Mouse (Mus musculus): ENCODE data around the gene Nap1l5. TPM values are rescaled to one million over a fixed set of nuclear protein-coding genes. Genes with fewer than 3 reads are reported as not detected.
A peak's percentile ranks its signal among the peaks of the same experiment; 100 is the strongest.

The Nap1l5 gene
- polyA plus RNA-seq, 1 experiment from 2014 or later = 7.9 TPM

- no peak for ATAC-seq (ENCODE audit: insufficient read depth, low FRiP score)
- Histone ChIP-seq H3K27ac (ENCODE audit: low read length) (peak overlapping the region; percentile 21), H3K4me1 (ENCODE audit: control insufficient read depth, insufficient read depth, low read length) (no peaks in the 10 kb centered on the region), H3K27me3 (ENCODE audit: control insufficient read depth, insufficient read depth, low read length) (no peaks in the 10 kb centered on the region), H3K4me2 (ENCODE audit: low read depth, low read length) (no peak overlapping the region), H3K9ac (ENCODE audit: low read length) (no peak overlapping the region), H3K4me3 (replicated peaks; ENCODE audit: low read length) (no peak overlapping the region), H3K9me3 (replicated peaks; ENCODE audit: control insufficient read depth, low read length) (no peaks in the 10 kb centered on the region), H3K36me3 (ENCODE audit: control insufficient read depth, insufficient read depth, low read length) (no peaks in the 10 kb centered on the region)
- WGBS = 43% methylated on average over 5 of the region's 5 CpGs
Measured at GRCm38 (mm10) chr6:58913971-58914370, 7.1 kb upstream of the Nap1l5 start.

DNA sequence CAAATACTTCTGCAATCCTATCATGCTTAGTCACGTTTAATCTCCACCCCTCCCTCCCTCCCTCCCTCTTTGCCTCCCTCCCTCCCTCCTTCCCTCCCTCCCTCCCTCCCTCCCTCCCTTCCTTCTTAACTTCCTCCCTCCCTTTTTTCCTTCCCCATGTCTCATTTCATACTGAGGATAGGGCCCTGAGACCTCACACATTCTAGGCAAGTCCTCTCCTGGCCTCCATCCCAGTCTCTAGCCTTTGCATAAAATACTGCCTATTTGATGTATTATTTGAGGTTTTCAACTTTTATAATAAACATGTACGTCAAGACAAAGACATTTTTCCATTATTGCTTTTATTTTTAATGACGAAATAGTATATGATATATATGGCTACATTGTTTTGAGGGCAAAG lies 6.7 kb upstream of the Nap1l5 start:
- H3K9ac ChIP-seq (ENCODE audit: low read length) = no peak overlapping the region
- peak; percentile 53; the same call in 1 of the 2 replicates for ATAC-seq (ENCODE audit: insufficient read depth, low FRiP score)
- 39% methylated on average over 3 of the region's 3 CpGs for WGBS
- no peaks in the 10 kb centered on the region for H3K9me3 ChIP-seq (replicated peaks; ENCODE audit: control insufficient read depth, low read length)
- no peak overlapping the region for H3K4me3 ChIP-seq (replicated peaks; ENCODE audit: low read length)
- no peak overlapping the region for H3K27ac ChIP-seq (ENCODE audit: low read length)
- no peak overlapping the region for H3K4me2 ChIP-seq (ENCODE audit: low read depth, low read length)
- no peaks in the 10 kb centered on the region for H3K27me3 ChIP-seq (ENCODE audit: control insufficient read depth, insufficient read depth, low read length)
- H3K36me3 ChIP-seq (ENCODE audit: control insufficient read depth, insufficient read depth, low read length) = no peaks in the 10 kb centered on the region
- H3K4me1 ChIP-seq (ENCODE audit: control insufficient read depth, insufficient read depth, low read length) = no peaks in the 10 kb centered on the region

- no peak overlapping the region; the same call in 1 of the 2 replicates for H3K27ac ChIP-seq (ENCODE audit: low read length)
- no peak for ATAC-seq (ENCODE audit: insufficient read depth, low FRiP score)
- 69% methylated on average over 5 of the region's 5 CpGs for WGBS
- no peak overlapping the region for H3K4me2 ChIP-seq (ENCODE audit: low read depth, low read length)
- no peaks in the 10 kb centered on the region for H3K9me3 ChIP-seq (replicated peaks; ENCODE audit: control insufficient read depth, low read length)
- H3K9ac ChIP-seq (ENCODE audit: low read length) = no peak overlapping the region
- H3K4me3 ChIP-seq (replicated peaks; ENCODE audit: low read length) = no peak overlapping the region
- H3K36me3 ChIP-seq (ENCODE audit: control insufficient read depth, insufficient read depth, low read length) = no peaks in the 10 kb centered on the region
- H3K27me3 ChIP-seq (ENCODE audit: control insufficient read depth, insufficient read depth, low read length) = no peaks in the 10 kb centered on the region
- no peaks in the 10 kb centered on the region for H3K4me1 ChIP-seq (ENCODE audit: control insufficient read depth, insufficient read depth, low read length)
Measured at GRCm38 (mm10) chr6:58912842-58913241, 6.0 kb upstream of the Nap1l5 start.

DNA sequence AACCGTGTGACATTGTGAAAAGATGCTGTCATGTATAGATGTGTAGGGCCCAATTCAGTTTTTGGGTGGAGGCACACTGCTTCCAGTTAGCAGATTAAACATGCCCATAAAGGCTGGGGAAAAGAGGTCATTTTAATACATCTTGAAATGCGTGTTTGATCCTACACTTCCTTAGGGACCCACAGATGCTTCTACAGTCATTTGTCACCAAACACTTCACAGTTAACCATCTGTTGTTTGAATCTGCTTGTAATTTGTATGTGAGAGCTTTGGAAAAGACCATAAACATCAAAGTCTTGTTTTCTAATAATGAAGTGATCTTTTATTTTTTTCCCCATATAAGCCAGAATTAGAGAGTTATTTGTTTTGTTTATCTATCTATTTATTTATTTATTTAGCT lies 915 bp upstream of the Nap1l5 start:
- no peaks in the 10 kb centered on the region for H3K27me3 ChIP-seq (ENCODE audit: control insufficient read depth, insufficient read depth, low read length)
- H3K36me3 ChIP-seq (ENCODE audit: control insufficient read depth, insufficient read depth, low read length) = peaks cover 4% of the 10 kb centered on the region; the same call in 1 of the 2 replicates
- no peak for ATAC-seq (ENCODE audit: insufficient read depth, low FRiP score)
- H3K4me3 ChIP-seq (replicated peaks; ENCODE audit: low read length) = no peak overlapping the region
- no peak overlapping the region for H3K27ac ChIP-seq (ENCODE audit: low read length)
- H3K4me2 ChIP-seq (ENCODE audit: low read depth, low read length) = no peak overlapping the region
- peaks cover 12% of the 10 kb centered on the region for H3K9me3 ChIP-seq (replicated peaks; ENCODE audit: control insufficient read depth, low read length)
- 87% methylated on average over 2 of the region's 2 CpGs for WGBS
- H3K9ac ChIP-seq (ENCODE audit: low read length) = no peak overlapping the region
- no peaks in the 10 kb centered on the region for H3K4me1 ChIP-seq (ENCODE audit: control insufficient read depth, insufficient read depth, low read length)

DNA sequence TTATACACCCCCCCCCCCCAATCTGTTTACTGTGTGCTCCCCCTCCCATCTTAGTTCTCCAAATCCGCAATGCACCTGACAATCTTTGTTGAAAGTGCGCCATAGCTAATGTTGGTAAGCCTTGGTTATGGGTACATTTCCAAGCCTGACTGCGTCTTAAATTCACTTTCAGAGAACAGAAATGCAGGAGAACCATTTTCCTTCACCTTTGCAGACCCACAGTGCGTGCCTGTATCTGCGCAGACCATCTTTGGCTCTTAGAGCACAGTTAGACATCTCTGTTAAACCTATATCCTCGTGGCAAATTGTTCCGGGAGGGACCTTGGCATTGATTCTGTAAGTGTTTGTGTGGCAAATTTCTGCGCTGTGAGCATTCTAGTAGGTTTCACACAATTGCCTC lies 460 bp upstream of the Nap1l5 start:
- Histone ChIP-seq H3K4me2 (ENCODE audit: low read depth, low read length) (peak overlapping the region; percentile 63), H3K4me1 (ENCODE audit: control insufficient read depth, insufficient read depth, low read length) (no peaks in the 10 kb centered on the region), H3K36me3 (ENCODE audit: control insufficient read depth, insufficient read depth, low read length) (peaks cover 4% of the 10 kb centered on the region; the same call in 1 of the 2 replicates), H3K9ac (ENCODE audit: low read length) (no peak overlapping the region), H3K27me3 (ENCODE audit: control insufficient read depth, insufficient read depth, low read length) (no peaks in the 10 kb centered on the region), H3K27ac (ENCODE audit: low read length) (no peak overlapping the region), H3K9me3 (replicated peaks; ENCODE audit: control insufficient read depth, low read length) (peaks cover 12% of the 10 kb centered on the region), H3K4me3 (replicated peaks; ENCODE audit: low read length) (peak overlapping the region; percentile 48)
- no peak for ATAC-seq (ENCODE audit: insufficient read depth, low FRiP score)
- 88% methylated on average over 8 of the region's 8 CpGs for WGBS

- no peak overlapping the region for H3K4me3 ChIP-seq (replicated peaks; ENCODE audit: low read length)
- H3K27me3 ChIP-seq (ENCODE audit: control insufficient read depth, insufficient read depth, low read length) = no peaks in the 10 kb centered on the region
- no peak overlapping the region for H3K9ac ChIP-seq (ENCODE audit: low read length)
- H3K4me2 ChIP-seq (ENCODE audit: low read depth, low read length) = no peak overlapping the region
- no peak for ATAC-seq (ENCODE audit: insufficient read depth, low FRiP score)
- no peaks in the 10 kb centered on the region for H3K4me1 ChIP-seq (ENCODE audit: control insufficient read depth, insufficient read depth, low read length)
- no peak overlapping the region for H3K27ac ChIP-seq (ENCODE audit: low read length)
- peaks cover 4% of the 10 kb centered on the region; the same call in 1 of the 2 replicates for H3K36me3 ChIP-seq (ENCODE audit: control insufficient read depth, insufficient read depth, low read length)
- WGBS = 65% methylated on average over 3 of the region's 3 CpGs
- peaks cover 12% of the 10 kb centered on the region for H3K9me3 ChIP-seq (replicated peaks; ENCODE audit: control insufficient read depth, low read length)
Measured at GRCm38 (mm10) chr6:58904551-58904950, 2.3 kb downstream of the Nap1l5 start.

DNA sequence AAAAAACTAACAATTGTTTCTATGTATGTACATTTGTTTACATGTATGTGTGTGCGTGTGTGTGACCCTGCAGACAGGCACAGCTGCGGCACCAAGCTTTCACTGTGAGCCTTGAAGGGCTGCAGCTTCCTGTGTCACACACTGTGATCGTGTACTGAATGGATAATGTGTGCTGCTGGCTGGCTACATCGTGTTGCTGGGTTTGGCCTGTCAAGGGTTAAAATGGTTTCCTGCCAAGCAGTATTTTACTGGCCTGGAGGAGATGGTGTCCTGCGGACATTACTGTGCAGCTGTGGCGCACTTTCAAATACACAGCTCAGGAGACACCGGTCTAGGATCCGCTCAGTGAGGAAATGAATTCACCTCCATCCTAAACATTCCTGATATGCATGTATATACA lies 3.7 kb downstream of the Nap1l5 start:
- Histone ChIP-seq H3K27ac (ENCODE audit: low read length) (no peak overlapping the region), H3K27me3 (ENCODE audit: control insufficient read depth, insufficient read depth, low read length) (no peaks in the 10 kb centered on the region), H3K4me3 (replicated peaks; ENCODE audit: low read length) (no peak overlapping the region), H3K9me3 (replicated peaks; ENCODE audit: control insufficient read depth, low read length) (peaks cover 12% of the 10 kb centered on the region), H3K9ac (ENCODE audit: low read length) (no peak overlapping the region), H3K36me3 (ENCODE audit: control insufficient read depth, insufficient read depth, low read length) (peaks cover 4% of the 10 kb centered on the region; the same call in 1 of the 2 replicates), H3K4me2 (ENCODE audit: low read depth, low read length) (no peak overlapping the region), H3K4me1 (ENCODE audit: control insufficient read depth, insufficient read depth, low read length) (no peaks in the 10 kb centered on the region)
- WGBS = 41% methylated on average over 8 of the region's 8 CpGs
- ATAC-seq (ENCODE audit: insufficient read depth, low FRiP score) = peak; percentile 35; the same call in 1 of the 2 replicates

DNA sequence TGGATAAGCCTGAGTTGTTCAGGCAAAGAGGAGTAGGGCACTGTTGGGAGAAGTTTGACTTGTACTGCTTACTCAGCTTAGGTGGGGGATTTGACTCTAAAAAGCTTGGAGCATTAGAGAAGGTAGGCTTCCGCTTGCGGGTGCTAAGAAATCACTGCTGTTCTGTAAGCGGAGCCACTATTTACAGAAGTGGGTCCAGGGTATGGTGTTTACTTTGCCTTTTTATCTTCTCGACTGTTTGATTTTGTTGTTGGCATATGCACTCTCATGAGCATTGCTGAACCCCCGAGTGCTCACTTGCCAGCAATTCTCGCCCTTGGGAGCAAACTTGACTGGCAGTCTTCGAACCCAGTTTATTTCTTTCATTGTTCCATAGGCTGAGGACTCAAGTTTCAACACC lies 6.3 kb downstream of the Nap1l5 start:
- Histone ChIP-seq H3K4me1 (ENCODE audit: control insufficient read depth, insufficient read depth, low read length) (no peaks in the 10 kb centered on the region), H3K27ac (ENCODE audit: low read length) (no peak overlapping the region), H3K36me3 (ENCODE audit: control insufficient read depth, insufficient read depth, low read length) (no peaks in the 10 kb centered on the region), H3K4me2 (ENCODE audit: low read depth, low read length) (no peak overlapping the region), H3K9me3 (replicated peaks; ENCODE audit: control insufficient read depth, low read length) (no peaks in the 10 kb centered on the region), H3K9ac (ENCODE audit: low read length) (no peak overlapping the region), H3K27me3 (ENCODE audit: control insufficient read depth, insufficient read depth, low read length) (no peaks in the 10 kb centered on the region), H3K4me3 (replicated peaks; ENCODE audit: low read length) (no peak overlapping the region)
- WGBS = 58% methylated on average over 7 of the region's 7 CpGs
- ATAC-seq (ENCODE audit: insufficient read depth, low FRiP score) = peak; percentile 69

DNA sequence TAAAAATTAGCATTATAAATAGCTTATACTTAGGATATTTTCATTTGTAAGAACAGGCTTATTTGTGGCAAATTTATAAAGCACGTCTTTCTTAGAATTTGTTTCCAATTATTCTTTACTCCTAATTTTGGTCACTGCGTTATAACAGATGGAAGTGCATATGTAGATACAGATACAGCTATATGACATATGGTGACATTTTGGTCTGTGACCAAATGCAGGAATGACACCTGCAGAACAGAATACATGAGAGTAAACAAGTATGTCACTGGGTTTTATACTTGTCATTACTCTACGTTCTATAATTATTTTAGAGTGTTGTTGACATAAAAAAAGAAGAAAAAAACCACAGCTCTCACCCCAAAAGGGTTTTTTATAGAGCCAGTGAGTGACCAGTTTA lies 7.8 kb downstream of the Nap1l5 start:
- H3K4me2 ChIP-seq (ENCODE audit: low read depth, low read length) = no peak overlapping the region
- ATAC-seq (ENCODE audit: insufficient read depth, low FRiP score) = no peak
- no peak overlapping the region for H3K9ac ChIP-seq (ENCODE audit: low read length)
- no peak overlapping the region for H3K4me3 ChIP-seq (replicated peaks; ENCODE audit: low read length)
- no peaks in the 10 kb centered on the region for H3K36me3 ChIP-seq (ENCODE audit: control insufficient read depth, insufficient read depth, low read length)
- no peaks in the 10 kb centered on the region for H3K4me1 ChIP-seq (ENCODE audit: control insufficient read depth, insufficient read depth, low read length)
- 82% methylated on average over 3 of the region's 3 CpGs for WGBS
- H3K27ac ChIP-seq (ENCODE audit: low read length) = no peak overlapping the region
- no peaks in the 10 kb centered on the region for H3K9me3 ChIP-seq (replicated peaks; ENCODE audit: control insufficient read depth, low read length)
- H3K27me3 ChIP-seq (ENCODE audit: control insufficient read depth, insufficient read depth, low read length) = no peaks in the 10 kb centered on the region

- H3K9me3 ChIP-seq (replicated peaks; ENCODE audit: control insufficient read depth, low read length) = no peaks in the 10 kb centered on the region
- no peak for ATAC-seq (ENCODE audit: insufficient read depth, low FRiP score)
- 79% methylated on average over 3 of the region's 3 CpGs for WGBS
- H3K4me1 ChIP-seq (ENCODE audit: control insufficient read depth, insufficient read depth, low read length) = no peaks in the 10 kb centered on the region
- no peaks in the 10 kb centered on the region for H3K36me3 ChIP-seq (ENCODE audit: control insufficient read depth, insufficient read depth, low read length)
- H3K4me3 ChIP-seq (replicated peaks; ENCODE audit: low read length) = no peak overlapping the region
- H3K9ac ChIP-seq (ENCODE audit: low read length) = no peak overlapping the region
- no peak overlapping the region for H3K27ac ChIP-seq (ENCODE audit: low read length)
- H3K4me2 ChIP-seq (ENCODE audit: low read depth, low read length) = no peak overlapping the region
- no peaks in the 10 kb centered on the region for H3K27me3 ChIP-seq (ENCODE audit: control insufficient read depth, insufficient read depth, low read length)
Measured at GRCm38 (mm10) chr6:58896648-58897047, 10.2 kb downstream of the Nap1l5 start.
